Mouse (Mus musculus): ENCODE measurements around the gene Pigc. TPM values are rescaled to one million over a fixed set of nuclear protein-coding genes. Genes with fewer than 3 reads are reported as not detected.

Pigc gene
- polyA plus RNA-seq, 1 experiment from 2014 or later = 40.8 TPM

GRCm38 (mm10) chr1:161999882-162000371 lies 30.9 kb downstream of the Pigc start:
- 2% methylated on average over 4 of the region's 4 CpGs for WGBS
- DNase-seq (ENCODE audit: low spot score) = peak; percentile 91
- H3K4me2 ChIP-seq (ENCODE audit: low read depth, low read length) = peak overlapping the region; percentile 43
- no peaks in the 10 kb centered on the region for H3K36me3 ChIP-seq (ENCODE audit: control insufficient read depth, insufficient read depth, low read length)
- H3K9me3 ChIP-seq (ENCODE audit: control insufficient read depth, low read length) = no peaks in the 10 kb centered on the region
- no peak overlapping the region for H3K4me3 ChIP-seq (ENCODE audit: low read depth, low read length)
- H3K9ac ChIP-seq (ENCODE audit: low read depth, low read length) = peak overlapping the region; percentile 52
- no peaks in the 10 kb centered on the region for H3K27me3 ChIP-seq (replicated peaks; ENCODE audit: control insufficient read depth, insufficient read depth, low read length)
- ATAC-seq (ENCODE audit: low read depth) = peak; percentile 45
- H3K27ac ChIP-seq (replicated peaks; ENCODE audit: low read depth, low read length) = peak overlapping the region; percentile 91
- peaks cover 49% of the 10 kb centered on the region for H3K4me1 ChIP-seq (ENCODE audit: control insufficient read depth, insufficient read depth, low read length)

DNA sequence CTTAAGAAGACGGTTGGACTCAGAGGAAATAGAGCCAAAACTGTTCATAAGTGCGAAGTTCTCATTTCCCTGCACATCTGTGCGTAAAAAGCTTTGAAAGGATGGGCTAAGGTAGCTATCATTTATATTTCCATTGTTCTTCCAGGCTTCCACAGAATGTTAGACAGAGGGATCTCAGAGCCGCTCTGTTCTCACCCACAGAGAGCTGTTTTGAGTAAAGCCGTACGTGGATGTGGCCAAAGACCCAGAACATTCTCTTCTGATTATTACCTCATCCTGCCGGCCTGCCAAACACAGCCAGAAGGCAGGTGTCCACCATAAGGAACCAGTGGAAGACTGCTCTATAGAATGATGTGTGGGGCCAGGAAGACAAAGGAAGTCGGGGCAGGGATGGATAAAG lies 32.3 kb downstream of the Pigc start:
- H3K4me1 ChIP-seq (ENCODE audit: control insufficient read depth, insufficient read depth, low read length) = peaks cover 60% of the 10 kb centered on the region
- WGBS = 27% methylated on average over 8 of the region's 8 CpGs
- DNase-seq (ENCODE audit: low spot score) = peak; percentile 78
- no peaks in the 10 kb centered on the region for H3K27me3 ChIP-seq (replicated peaks; ENCODE audit: control insufficient read depth, insufficient read depth, low read length)
- H3K9me3 ChIP-seq (ENCODE audit: control insufficient read depth, low read length) = no peaks in the 10 kb centered on the region
- peak; percentile 34; the same call in 1 of the 2 replicates for ATAC-seq (ENCODE audit: low read depth)
- no peaks in the 10 kb centered on the region for H3K36me3 ChIP-seq (ENCODE audit: control insufficient read depth, insufficient read depth, low read length)
- H3K4me3 ChIP-seq (ENCODE audit: low read depth, low read length) = no peak overlapping the region
- H3K9ac ChIP-seq (ENCODE audit: low read depth, low read length) = peak overlapping the region; percentile 46; the same call in 1 of the 2 replicates
- H3K27ac ChIP-seq (replicated peaks; ENCODE audit: low read depth, low read length) = peak overlapping the region; percentile 91
- no peak overlapping the region for H3K4me2 ChIP-seq (ENCODE audit: low read depth, low read length)

DNA sequence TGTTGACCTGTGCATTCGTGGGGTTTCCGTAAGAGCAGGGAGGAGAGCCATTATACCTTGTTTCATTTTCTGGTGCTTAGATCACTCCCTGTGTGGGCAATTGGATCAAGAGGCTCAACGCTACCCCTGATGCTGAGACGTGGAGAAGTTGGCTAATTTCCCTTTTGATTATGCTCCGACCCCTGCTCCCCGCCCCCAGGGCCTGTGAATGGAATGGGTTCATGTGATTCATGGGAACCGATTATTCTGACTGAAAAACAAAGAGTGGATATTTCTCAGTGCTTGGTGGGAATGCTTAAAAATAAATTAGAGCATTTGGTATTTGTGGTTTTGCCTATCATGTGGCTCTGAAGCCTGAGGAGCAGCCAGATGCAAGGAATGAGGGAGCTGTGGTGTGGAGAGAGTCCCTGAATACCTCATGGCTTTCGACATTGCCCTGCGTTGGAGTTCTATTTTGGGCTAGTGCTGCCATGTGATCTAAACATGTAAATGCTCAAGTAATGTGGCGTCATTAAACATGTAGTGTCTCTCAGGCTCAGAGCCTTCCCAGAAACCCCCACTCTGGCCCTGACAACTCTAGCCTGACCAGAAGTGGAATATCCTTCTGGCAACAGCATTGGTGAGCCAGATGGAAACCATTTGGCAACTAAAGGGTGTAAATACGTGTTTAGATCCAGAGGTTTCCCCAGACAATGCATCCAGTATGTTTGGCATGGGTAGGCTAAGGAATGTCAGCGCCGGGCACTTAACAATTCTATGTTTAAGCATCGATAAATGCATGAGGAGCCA lies 34.9 kb downstream of the Pigc start:
- H3K9me3 ChIP-seq (ENCODE audit: control insufficient read depth, low read length) = no peaks in the 10 kb centered on the region
- H3K27me3 ChIP-seq (replicated peaks; ENCODE audit: control insufficient read depth, insufficient read depth, low read length) = no peaks in the 10 kb centered on the region
- H3K4me3 ChIP-seq (ENCODE audit: low read depth, low read length) = no peak overlapping the region
- 25% methylated on average over 14 of the region's 14 CpGs for WGBS
- peak; percentile 83 for DNase-seq (ENCODE audit: low spot score)
- H3K4me2 ChIP-seq (ENCODE audit: low read depth, low read length) = peak overlapping the region; percentile 44
- H3K27ac ChIP-seq (replicated peaks; ENCODE audit: low read depth, low read length) = peak overlapping the region; percentile 99
- H3K4me1 ChIP-seq (ENCODE audit: control insufficient read depth, insufficient read depth, low read length) = peaks cover 83% of the 10 kb centered on the region
- ATAC-seq (ENCODE audit: low read depth) = peak; percentile 13; the same call in 1 of the 2 replicates
- peak overlapping the region; percentile 62 for H3K9ac ChIP-seq (ENCODE audit: low read depth, low read length)
- H3K36me3 ChIP-seq (ENCODE audit: control insufficient read depth, insufficient read depth, low read length) = no peaks in the 10 kb centered on the region

DNA sequence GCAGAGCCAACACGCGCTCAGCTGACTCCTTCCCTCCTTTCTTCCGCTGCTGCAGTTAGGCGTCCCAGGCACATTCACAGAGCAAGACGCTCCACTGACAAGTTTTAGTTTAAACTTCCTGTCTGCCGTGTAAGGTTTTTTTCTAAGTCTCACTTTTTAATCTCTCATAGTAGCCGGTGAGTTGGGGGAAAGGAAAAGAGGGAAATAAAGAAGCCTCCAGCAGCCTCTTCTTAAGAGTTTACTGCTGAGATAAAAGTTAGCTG lies 35.5 kb downstream of the Pigc start:
- DNase-seq (ENCODE audit: low spot score) = no peak
- 0 out of 2 replicates have a peak overlapping the region, but pooled peaks have one; percentile 7 for H3K4me3 ChIP-seq (ENCODE audit: low read depth, low read length)
- peaks cover 83% of the 10 kb centered on the region for H3K4me1 ChIP-seq (ENCODE audit: control insufficient read depth, insufficient read depth, low read length)
- 7% methylated on average over 7 of the region's 7 CpGs for WGBS
- ATAC-seq (ENCODE audit: low read depth) = 0 out of 2 replicates have a peak, but pooled peaks have one; percentile 1
- peak overlapping the region; percentile 99 for H3K27ac ChIP-seq (replicated peaks; ENCODE audit: low read depth, low read length)
- H3K27me3 ChIP-seq (replicated peaks; ENCODE audit: control insufficient read depth, insufficient read depth, low read length) = no peaks in the 10 kb centered on the region
- peak overlapping the region; percentile 44 for H3K4me2 ChIP-seq (ENCODE audit: low read depth, low read length)
- H3K36me3 ChIP-seq (ENCODE audit: control insufficient read depth, insufficient read depth, low read length) = no peaks in the 10 kb centered on the region
- H3K9ac ChIP-seq (ENCODE audit: low read depth, low read length) = peak overlapping the region; percentile 62
- H3K9me3 ChIP-seq (ENCODE audit: control insufficient read depth, low read length) = no peaks in the 10 kb centered on the region

GRCm38 (mm10) chr1:162004821-162005770 lies 36.1 kb downstream of the Pigc start:
- 16% methylated on average over 23 of the region's 23 CpGs for WGBS
- DNase-seq (ENCODE audit: low spot score) (peak; percentile 92), ATAC-seq (ENCODE audit: low read depth) (peak; percentile 34; the same call in 1 of the 2 replicates)
- no peaks in the 10 kb centered on the region for H3K9me3 ChIP-seq (ENCODE audit: control insufficient read depth, low read length)
- H3K36me3 ChIP-seq (ENCODE audit: control insufficient read depth, insufficient read depth, low read length) = no peaks in the 10 kb centered on the region
- H3K27ac ChIP-seq (replicated peaks; ENCODE audit: low read depth, low read length) = peak overlapping the region; percentile 99
- H3K4me2 ChIP-seq (ENCODE audit: low read depth, low read length) = peak overlapping the region; percentile 44
- peaks cover 85% of the 10 kb centered on the region for H3K4me1 ChIP-seq (ENCODE audit: control insufficient read depth, insufficient read depth, low read length)
- peak overlapping the region; percentile 62 for H3K9ac ChIP-seq (ENCODE audit: low read depth, low read length)
- no peaks in the 10 kb centered on the region for H3K27me3 ChIP-seq (replicated peaks; ENCODE audit: control insufficient read depth, insufficient read depth, low read length)
- peak overlapping the region; percentile 7 for H3K4me3 ChIP-seq (ENCODE audit: low read depth, low read length)

DNA sequence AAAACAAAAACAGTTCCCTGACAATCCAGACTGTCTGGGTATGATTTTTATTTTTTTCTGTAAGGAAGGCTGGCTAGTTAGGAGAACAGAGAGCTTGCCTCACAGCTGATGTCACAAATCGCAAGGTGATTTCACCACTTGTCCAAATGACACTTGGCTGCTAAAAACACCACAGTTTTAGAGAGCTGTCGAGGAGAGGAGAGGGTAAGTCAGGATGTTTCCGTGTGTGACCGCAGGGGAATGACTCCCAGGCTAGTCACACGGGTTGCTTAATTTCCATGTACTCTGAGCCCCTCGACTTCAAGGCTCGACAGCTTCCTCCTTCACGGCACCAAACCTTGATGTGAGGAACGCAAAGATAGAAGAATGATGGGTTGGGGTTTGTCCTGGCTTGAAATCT lies 37.1 kb downstream of the Pigc start:
- Histone ChIP-seq H3K27ac (replicated peaks; ENCODE audit: low read depth, low read length) (peak overlapping the region; percentile 99), H3K9ac (ENCODE audit: low read depth, low read length) (peak overlapping the region; percentile 26; the same call in 1 of the 2 replicates), H3K36me3 (ENCODE audit: control insufficient read depth, insufficient read depth, low read length) (no peaks in the 10 kb centered on the region), H3K4me1 (ENCODE audit: control insufficient read depth, insufficient read depth, low read length) (peaks cover 76% of the 10 kb centered on the region), H3K27me3 (replicated peaks; ENCODE audit: control insufficient read depth, insufficient read depth, low read length) (no peaks in the 10 kb centered on the region), H3K9me3 (ENCODE audit: control insufficient read depth, low read length) (no peaks in the 10 kb centered on the region), H3K4me3 (ENCODE audit: low read depth, low read length) (no peak overlapping the region), H3K4me2 (ENCODE audit: low read depth, low read length) (0 out of 2 replicates have a peak overlapping the region, but pooled peaks have one; percentile 1)
- ATAC-seq (ENCODE audit: low read depth) (no peak), DNase-seq (ENCODE audit: low spot score) (no peak)
- WGBS = 45% methylated on average over 9 of the region's 9 CpGs

GRCm38 (mm10) chr1:162008208-162008607 lies 39.2 kb downstream of the Pigc start:
- Histone ChIP-seq H3K27me3 (replicated peaks; ENCODE audit: control insufficient read depth, insufficient read depth, low read length) (no peaks in the 10 kb centered on the region), H3K36me3 (ENCODE audit: control insufficient read depth, insufficient read depth, low read length) (no peaks in the 10 kb centered on the region), H3K9me3 (ENCODE audit: control insufficient read depth, low read length) (no peaks in the 10 kb centered on the region), H3K4me1 (ENCODE audit: control insufficient read depth, insufficient read depth, low read length) (peaks cover 73% of the 10 kb centered on the region), H3K9ac (ENCODE audit: low read depth, low read length) (peak overlapping the region; percentile 41), H3K27ac (replicated peaks; ENCODE audit: low read depth, low read length) (peak overlapping the region; percentile 99), H3K4me3 (ENCODE audit: low read depth, low read length) (peak overlapping the region; percentile 4; the same call in 1 of the 2 replicates), H3K4me2 (ENCODE audit: low read depth, low read length) (peak overlapping the region; percentile 45)
- 15% methylated on average over 4 of the region's 4 CpGs for WGBS
- peak; percentile 91 for DNase-seq (ENCODE audit: low spot score)
- peak; percentile 32 for ATAC-seq (ENCODE audit: low read depth)

GRCm38 (mm10) chr1:162008631-162009067 lies 39.7 kb downstream of the Pigc start:
- peak overlapping the region; percentile 99 for H3K27ac ChIP-seq (replicated peaks; ENCODE audit: low read depth, low read length)
- H3K4me2 ChIP-seq (ENCODE audit: low read depth, low read length) = peak overlapping the region; percentile 45
- peak overlapping the region; percentile 4; the same call in 1 of the 2 replicates for H3K4me3 ChIP-seq (ENCODE audit: low read depth, low read length)
- H3K9ac ChIP-seq (ENCODE audit: low read depth, low read length) = peak overlapping the region; percentile 41
- 8% methylated on average over 8 of the region's 8 CpGs for WGBS
- no peaks in the 10 kb centered on the region for H3K9me3 ChIP-seq (ENCODE audit: control insufficient read depth, low read length)
- no peaks in the 10 kb centered on the region for H3K27me3 ChIP-seq (replicated peaks; ENCODE audit: control insufficient read depth, insufficient read depth, low read length)
- DNase-seq (ENCODE audit: low spot score) (peak; percentile 94), ATAC-seq (ENCODE audit: low read depth) (peak; percentile 77)
- peaks cover 73% of the 10 kb centered on the region for H3K4me1 ChIP-seq (ENCODE audit: control insufficient read depth, insufficient read depth, low read length)
- H3K36me3 ChIP-seq (ENCODE audit: control insufficient read depth, insufficient read depth, low read length) = no peaks in the 10 kb centered on the region
